Mouse (Mus musculus) thymus, adult 2 months (tissue): ENCODE data around the gene Tspo2. TPM values are rescaled to one million over a fixed set of nuclear protein-coding genes. Genes with fewer than 3 reads are reported as not detected.

Experiments used
- DNase-seq: peaks from one replicate; pipeline ENCODE4 v3.0.0; 2021
- H3K27ac ChIP-seq: fragments of 200-500 bp; 2 replicates; pipeline ENCODE4 v1.5.1; 2012; ENCODE audit warnings: low read length, control low read depth; ENCODE audit not compliant: control insufficient read depth, insufficient read depth
- H3K27me3 ChIP-seq: fragments of 200-500 bp; 2 replicates; pipeline ENCODE4 v1.6.1; 2012; ENCODE audit warnings: mild to moderate bottlenecking, low read length, moderate library complexity, mixed read lengths; ENCODE audit not compliant: control insufficient read depth, insufficient read depth
- H3K36me3 ChIP-seq: fragments of 200-500 bp; 2 replicates; pipeline ENCODE4 v1.6.1; 2012; ENCODE audit warnings: mild to moderate bottlenecking, low read length, moderate library complexity; ENCODE audit not compliant: control insufficient read depth, insufficient read depth
- H3K4me1 ChIP-seq: fragments of 200-500 bp; replicated peaks from 2 replicates; pipeline ENCODE4 v1.6.1; 2012; ENCODE audit warnings: low read length; ENCODE audit not compliant: control insufficient read depth, insufficient read depth
- H3K4me3 ChIP-seq: fragments of 200-500 bp; 2 replicates; pipeline ENCODE4 v1.5.1; 2012; ENCODE audit warnings: mild to moderate bottlenecking, low read length, control low read depth, moderate library complexity; ENCODE audit not compliant: control insufficient read depth, insufficient read depth
- CTCF ChIP-seq: fragments of 200-500 bp; IDR thresholded peaks from 2 replicates; pipeline ENCODE4 v1.5.1; 2012; ENCODE audit warnings: mild to moderate bottlenecking, control low read depth, low read length, moderate library complexity, borderline replicate concordance; ENCODE audit not compliant: control insufficient read depth, poor library complexity, insufficient read depth; ENCODE audit errors: extremely low read depth
- POLR2A ChIP-seq: fragments of 200-500 bp; IDR thresholded peaks from 2 replicates; pipeline ENCODE4 v1.6.1; 2012; ENCODE audit warnings: mild to moderate bottlenecking, low read length, control low read depth, moderate library complexity; ENCODE audit not compliant: control insufficient read depth, poor library complexity, insufficient read depth; ENCODE audit errors: extremely low read depth
- WGBS: fragments of 180-500 bp; shearing (Covaris S2); methylation state at CpG from one replicate; pipeline ENCODE4 v1.1.7; 2018; 5-methylcytosine and 5-hydroxymethylcytosine counted together
- polyA plus RNA-seq: library from polyadenylated mRNA; depleted of rRNA; stranded (reverse); fragments of >200 nt; gene quantifications from 2 replicates; pipeline ENCODE4 v1.2.3, GENCODE M21; 2012

Tspo2 gene
- polyA plus RNA-seq, 1 experiment: 0.22 TPM

GRCm38 (mm10) chr17:48410299-48410785 is 41.0 kb downstream of the Tspo2 start:
- TF ChIP-seq POLR2A: no peak
- no peak for TF ChIP-seq CTCF
- peaks cover 7% of the 10 kb centered on the region; the same call in 1 of the 2 replicates for H3K36me3 ChIP-seq
- H3K4me3 ChIP-seq: peak overlapping the region; percentile 68
- peaks cover 8% of the 10 kb centered on the region for H3K4me1 ChIP-seq
- no peak for DNase-seq
- H3K27me3 ChIP-seq: no peaks in the 10 kb centered on the region
- 0% methylated on average over 13 of the region's 13 CpGs for WGBS
- H3K27ac ChIP-seq: peak overlapping the region; percentile 92

GRCm38 (mm10) chr17:48409380-48410298 is 41.7 kb downstream of the Tspo2 start, which contains the start of the genes Nfya and Oard1:
TSS of gene Nfya (minus strand) at chr17:48409906.
TSS of gene Oard1 (plus strand) at chr17:48410014.
- Histone ChIP-seq H3K27ac (peak within 1 kb of the TSS; percentile 94), H3K27me3 (no peaks in the 10 kb centered on the region), H3K36me3 (0 out of 2 replicates have a peak, but pooled peaks cover 3% of the 10 kb centered on the region), H3K4me3 (peak within 1 kb of the TSS; percentile 84), H3K4me1 (peaks cover 8% of the 10 kb centered on the region)
- WGBS: under 1% methylated on average over 84 of the region's 84 CpGs
- TF ChIP-seq POLR2A (peak; percentile 69), CTCF (peak; percentile 8; the same call in 1 of the 2 replicates)
- peak; percentile 100 for DNase-seq

- peak overlapping the region; percentile 84 for H3K4me3 ChIP-seq
- WGBS: under 1% methylated on average over 47 of the region's 47 CpGs
- peaks cover 12% of the 10 kb centered on the region for H3K4me1 ChIP-seq
- no peaks in the 10 kb centered on the region for H3K27me3 ChIP-seq
- H3K27ac ChIP-seq: peak overlapping the region; percentile 94
- no peaks in the 10 kb centered on the region for H3K36me3 ChIP-seq
- TF ChIP-seq CTCF: no peak
- no peak for TF ChIP-seq POLR2A
- DNase-seq: peak; percentile 84
Observed at GRCm38 (mm10) chr17:48408526-48409291, 42.6 kb downstream of the Tspo2 start.

GRCm38 (mm10) chr17:48407910-48408525 is 43.3 kb downstream of the Tspo2 start:
- peaks cover 12% of the 10 kb centered on the region for H3K4me1 ChIP-seq
- no peaks in the 10 kb centered on the region for H3K27me3 ChIP-seq
- peak overlapping the region; percentile 94 for H3K27ac ChIP-seq
- DNase-seq: no peak
- 7% methylated on average over 8 of the region's 8 CpGs for WGBS
- H3K36me3 ChIP-seq: no peaks in the 10 kb centered on the region
- TF ChIP-seq CTCF (no peak), POLR2A (no peak)
- peak overlapping the region; percentile 84; the same call in 1 of the 2 replicates for H3K4me3 ChIP-seq

GRCm38 (mm10) chr17:48407154-48407553 is 44.2 kb downstream of the Tspo2 start:
- no peak overlapping the region for H3K27ac ChIP-seq
- H3K4me3 ChIP-seq: no peak overlapping the region

GRCm38 (mm10) chr17:48404706-48405105 is 46.6 kb downstream of the Tspo2 start:
- no peak overlapping the region for H3K27ac ChIP-seq
- WGBS: 93% methylated on average over 1 of the region's 1 CpGs
- peaks cover 8% of the 10 kb centered on the region for H3K36me3 ChIP-seq
- no peak for DNase-seq
- no peaks in the 10 kb centered on the region for H3K27me3 ChIP-seq
- no peak overlapping the region for H3K4me3 ChIP-seq
- H3K4me1 ChIP-seq: peaks cover 10% of the 10 kb centered on the region
- no peak for TF ChIP-seq POLR2A
- TF ChIP-seq CTCF: no peak

More at GRCm38 (mm10) chr17:48407154-48407553, 44.2 kb downstream of the Tspo2 start:
- no peak for TF ChIP-seq POLR2A
- no peak for TF ChIP-seq CTCF
- Histone ChIP-seq H3K36me3 (no peaks in the 10 kb centered on the region), H3K27me3 (no peaks in the 10 kb centered on the region), H3K4me1 (peaks cover 12% of the 10 kb centered on the region)
- 79% methylated on average over 4 of the region's 4 CpGs for WGBS
- no peak for DNase-seq
